Mouse (Mus musculus) CH12.LX (cell line): ENCODE measurements at regions not wholly inside any gene's neighbourhood (a gene's known extent, or its start where the extent isn't known, plus 50 kb on each side); places are given as distances from the start of the nearest gene placed in this dataset.

ENCODE experiments used
- DNase-seq: peaks from one replicate; pipeline ENCODE4 v3.0.0-alpha.2; 2013; ENCODE audit errors: extremely low read depth
- H3K27ac ChIP-seq: 2 replicates; pipeline ENCODE4 v1.5.1; 2012; ENCODE audit warnings: low read depth, mild to moderate bottlenecking, control low read depth, moderate library complexity; ENCODE audit not compliant: insufficient read depth
- H3K27me3 ChIP-seq: replicated peaks from 2 replicates; pipeline ENCODE3; 2012; ENCODE audit warnings: inconsistent platforms
- H3K36me3 ChIP-seq, 2 experiments: replicated peaks in 1 of 2; 2 replicates each; pipeline versions ENCODE3 to v1.6.1; 2012; ENCODE audit warnings: inconsistent platforms in 1 of 2, low read length in 1 of 2, mild to moderate bottlenecking in 1 of 2, mixed read lengths in 1 of 2, moderate library complexity in 1 of 2; ENCODE audit not compliant: control insufficient read depth in 1 of 2, insufficient read depth in 1 of 2
- H3K4me1 ChIP-seq, 2 experiments: 2 replicates each; pipeline ENCODE4 v1.6.1; 2012; ENCODE audit warnings: inconsistent platforms in 1 of 2, moderate library complexity in 1 of 2; ENCODE audit not compliant: insufficient read depth in 2 of 2, control insufficient read depth in 1 of 2
- H3K4me2 ChIP-seq: 2 replicates; pipeline ENCODE4 v1.6.1; 2012; ENCODE audit warnings: low read depth, mild to moderate bottlenecking, control low read depth; ENCODE audit not compliant: poor library complexity, insufficient read depth, severe bottlenecking
- H3K4me3 ChIP-seq, 3 experiments: fragments of 150-350 bp in 1 of 3; sonication (generic) in 1 of 3; replicated peaks in 1 of 3; 2 replicates each; pipeline versions ENCODE3 to v1.5.1; 2011 to 2012; ENCODE audit warnings: low read depth in 2 of 3, low read length in 2 of 3, mild to moderate bottlenecking in 2 of 3, moderate library complexity in 2 of 3, control low read depth in 1 of 3, improper control_type of control experiment in 1 of 3, inconsistent platforms in 1 of 3, mixed read lengths in 1 of 3; ENCODE audit not compliant: poor library complexity in 1 of 3
- H3K79me2 ChIP-seq: replicated peaks from 2 replicates; pipeline ENCODE4 v1.6.1; 2012; ENCODE audit warnings: mild to moderate bottlenecking, moderate library complexity; ENCODE audit not compliant: control insufficient read depth, poor library complexity, insufficient read depth, severe bottlenecking; ENCODE audit errors: extremely low read depth
- H3K9ac ChIP-seq: 2 replicates; pipeline ENCODE4 v1.6.1; 2012; ENCODE audit warnings: low read depth, mild to moderate bottlenecking, control low read depth, moderate library complexity; ENCODE audit not compliant: insufficient read depth
- H3K9me3 ChIP-seq: replicated peaks from 2 replicates; pipeline ENCODE3; 2012; ENCODE audit warnings: low read length, inconsistent platforms, mixed read lengths
- BHLHE40 ChIP-seq: IDR thresholded peaks from 2 replicates; pipeline ENCODE4 v1.6.1; 2011; ENCODE audit warnings: mild to moderate bottlenecking, low read depth, low read length, improper control_type of control experiment
- CHD2 ChIP-seq: IDR thresholded peaks from 2 replicates; pipeline ENCODE4 v1.6.1; 2011; ENCODE audit warnings: low read length, improper control_type of control experiment
- ETS1 ChIP-seq: conservative IDR thresholded peaks from 2 replicates; pipeline ENCODE4 v1.6.1; 2012; ENCODE audit warnings: low read depth, mild to moderate bottlenecking, inconsistent platforms, low read length, improper control_type of control experiment, moderate library complexity
- GABPA ChIP-seq: IDR thresholded peaks from 2 replicates; pipeline ENCODE4 v1.6.1; 2012; ENCODE audit warnings: low read depth, low read length, improper control_type of control experiment, inconsistent platforms; ENCODE audit not compliant: insufficient replicate concordance
- KAT2A ChIP-seq: IDR thresholded peaks from 2 replicates; pipeline ENCODE4 v1.6.1; 2012; ENCODE audit warnings: low read length, improper control_type of control experiment, inconsistent platforms; ENCODE audit not compliant: insufficient replicate concordance
- MAFK ChIP-seq: IDR thresholded peaks from 2 replicates; pipeline ENCODE4 v1.6.1; 2011; ENCODE audit warnings: low read length, improper control_type of control experiment; ENCODE audit not compliant: insufficient replicate concordance
- MAX ChIP-seq: IDR thresholded peaks from 2 replicates; pipeline ENCODE4 v1.6.1; 2011; ENCODE audit warnings: low read length, improper control_type of control experiment
- MEF2A ChIP-seq: IDR thresholded peaks from 2 replicates; pipeline ENCODE4 v1.6.1; 2014; ENCODE audit warnings: low read depth, mild to moderate bottlenecking, inconsistent platforms, low read length, improper control_type of control experiment, borderline replicate concordance
- MXI1 ChIP-seq: IDR thresholded peaks from 2 replicates; pipeline ENCODE4 v1.6.1; 2011; ENCODE audit warnings: mild to moderate bottlenecking, low read depth, low read length, improper control_type of control experiment
- MYC ChIP-seq: IDR thresholded peaks from 2 replicates; pipeline ENCODE4 v1.6.1; 2011; ENCODE audit warnings: low read depth, mild to moderate bottlenecking, improper control_type of control experiment, low read length
- NELFE ChIP-seq: IDR thresholded peaks from 2 replicates; pipeline ENCODE4 v1.6.1; 2011; ENCODE audit warnings: low read depth, low read length, improper control_type of control experiment
- NRF1 ChIP-seq: IDR thresholded peaks from 2 replicates; pipeline ENCODE4 v1.6.1; 2014; ENCODE audit warnings: low read depth, mild to moderate bottlenecking, inconsistent platforms, low read length, improper control_type of control experiment, moderate library complexity
- PAX5 ChIP-seq: IDR thresholded peaks from 2 replicates; pipeline ENCODE4 v1.6.1; 2012; ENCODE audit warnings: low read length, inconsistent platforms, mixed read lengths
- POLR2A ChIP-seq: IDR thresholded peaks from 2 replicates; pipeline ENCODE4 v1.6.1; 2011; ENCODE audit warnings: low read depth, mild to moderate bottlenecking, improper control_type of control experiment, low read length
- POLR2AphosphoS2 ChIP-seq: IDR thresholded peaks from 2 replicates; pipeline ENCODE4 v1.6.1; 2011; ENCODE audit warnings: low read depth, low read length, improper control_type of control experiment
- RAD21 ChIP-seq: IDR thresholded peaks from 2 replicates; pipeline ENCODE4 v1.6.1; 2011; ENCODE audit warnings: low read depth, mild to moderate bottlenecking, low read length, improper control_type of control experiment, moderate library complexity
- TBP ChIP-seq: conservative IDR thresholded peaks from 2 replicates; pipeline ENCODE4 v1.6.1; 2011; ENCODE audit warnings: low read depth, low read length, improper control_type of control experiment
- TCF12 ChIP-seq: IDR thresholded peaks from 2 replicates; pipeline ENCODE4 v1.6.1; 2014; ENCODE audit warnings: low read depth, mild to moderate bottlenecking, inconsistent platforms, low read length, improper control_type of control experiment
- USF1 ChIP-seq: IDR thresholded peaks from 2 replicates; pipeline ENCODE4 v1.6.1; 2014; ENCODE audit warnings: low read depth, mild to moderate bottlenecking, inconsistent platforms, low read length, improper control_type of control experiment
- USF2 ChIP-seq: conservative IDR thresholded peaks from 2 replicates; pipeline ENCODE4 v1.6.1; 2011; ENCODE audit warnings: low read depth, low read length, improper control_type of control experiment
- ZMIZ1 ChIP-seq: IDR thresholded peaks from 2 replicates; pipeline ENCODE4 v1.6.1; 2012; ENCODE audit warnings: low read depth, mild to moderate bottlenecking, inconsistent platforms, low read length, improper control_type of control experiment
- dilution Hi-C: fragments of 300-500 bp; cut with MboI; formaldehyde crosslinking; loops from 2 replicates; pipeline ENCODE4 v1.14.3; 2020; ENCODE audit warnings: low sequenced_read_pairs; ENCODE audit not compliant: extremely low pct_unique_long_range_greater_than_20kb, extremely low pct_ligation_motif_present
- in situ Hi-C: fragments of 300-500 bp; cut with MboI; formaldehyde crosslinking; loops from 3 replicates; pipeline ENCODE4 v1.14.3; 2019; ENCODE audit warnings: low sequenced_read_pairs, low pct_ligation_motif_present, low pct_unique_long_range_greater_than_20kb, mixed read lengths

GRCm38 (mm10) chr10:92410813-92411325 lies 311.4 kb downstream of the Nedd1 start:
- H3K27me3 ChIP-seq, result no peaks in the 10 kb centered on the region
- in situ Hi-C loops (no loop called here), dilution Hi-C loops (no loop called here)

DNA sequence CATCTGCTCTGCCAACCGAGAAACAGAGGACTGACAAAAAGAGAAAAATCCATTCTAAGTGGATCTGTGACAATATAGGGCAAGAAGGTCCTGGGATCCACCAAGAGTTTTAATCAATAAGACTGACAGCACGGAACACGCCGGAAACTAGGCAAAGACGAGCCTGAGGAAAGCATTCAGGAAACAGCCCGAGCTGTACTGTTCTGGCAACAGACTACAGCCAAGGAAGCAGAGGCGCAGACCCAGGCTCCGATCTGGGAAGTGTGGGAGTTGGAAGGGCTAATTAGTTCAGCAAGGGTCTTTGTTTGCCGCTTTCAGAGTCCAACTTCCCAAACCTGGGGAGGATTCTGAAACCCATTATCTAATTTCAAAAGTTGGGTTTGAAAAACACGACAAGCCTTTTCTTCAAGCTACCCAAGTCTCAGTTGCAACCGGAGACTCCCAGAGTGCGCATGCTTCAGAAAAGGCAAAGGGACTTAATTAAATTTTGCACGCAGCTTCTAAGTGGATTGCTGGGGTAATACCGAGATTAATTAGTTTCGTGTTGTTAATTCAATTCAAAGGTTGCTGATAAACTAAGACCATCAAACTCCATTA lies 317.4 kb downstream of the Nedd1 start:
- Histone ChIP-seq H3K27ac (no peak overlapping the region), H3K9ac (no peak overlapping the region), H3K4me1 (peaks cover 0 to 5% of the 10 kb centered on the region in 2 experiments; a peak in 1 of 4 replicates), H3K4me3 (no peak overlapping the region), H3K9me3 (peaks cover 5% of the 10 kb centered on the region), H3K79me2 (no peaks in the 10 kb centered on the region), H3K4me2 (no peak overlapping the region), H3K27me3 (no peaks in the 10 kb centered on the region), H3K36me3 (no peaks in the 10 kb centered on the region)
- in situ Hi-C loops (no loop called here), dilution Hi-C loops (no loop called here)
- DNase-seq, result no peak
- TF ChIP-seq NRF1 (no peak), TBP (no peak), MXI1 (no peak), PAX5 (no peak)

More at GRCm38 (mm10) chr10:92410813-92411325, 311.4 kb downstream of the Nedd1 start:
- no peak overlapping the region for H3K4me2 ChIP-seq
- peaks cover 3% of the 10 kb centered on the region for H3K9me3 ChIP-seq
- H3K4me1 ChIP-seq, result no peaks in the 10 kb centered on the region
- DNase-seq, result no peak
- H3K79me2 ChIP-seq, result no peaks in the 10 kb centered on the region
- H3K9ac ChIP-seq, result no peak overlapping the region
- H3K4me3 ChIP-seq, result no peak overlapping the region
- no peak for TF ChIP-seq PAX5
- TF ChIP-seq MYC, result no peak
- no peak for TF ChIP-seq TCF12
- TF ChIP-seq USF2, result no peak
- TF ChIP-seq BHLHE40, result no peak
- TF ChIP-seq MXI1, result no peak
- TF ChIP-seq TBP, result no peak
- TF ChIP-seq GABPA, result no peak
- TF ChIP-seq MAFK, result no peak
- no peak for TF ChIP-seq RAD21
- no peak for TF ChIP-seq MEF2A
- no peak for TF ChIP-seq KAT2A
- no peak for TF ChIP-seq POLR2AphosphoS2
- no peak for TF ChIP-seq ETS1
- no peak for TF ChIP-seq POLR2A
- no peak for TF ChIP-seq CHD2
- no peak for TF ChIP-seq MAX
- no peak for TF ChIP-seq USF1
- TF ChIP-seq NELFE, result no peak
- no peak for TF ChIP-seq ZMIZ1
- H3K36me3 ChIP-seq, result no peaks in the 10 kb centered on the region
- H3K27ac ChIP-seq, result no peak overlapping the region
